Mouse (Mus musculus) forelimb bud, embryonic 11.5 days (tissue): ENCODE data around the gene Dido1.

Experiments used
- DNase-seq: peaks from one replicate; pipeline ENCODE4 v3.0.0-alpha.2; 2012; ENCODE audit warnings: low read depth, low spot score

The Dido1 gene

GRCm38 (mm10) chr2:180689841-180690240, 20.0 kb downstream of the Dido1 start:
- no peak for DNase-seq

GRCm38 (mm10) chr2:180684031-180684430, 25.8 kb downstream of the Dido1 start:
- no peak for DNase-seq

GRCm38 (mm10) chr2:180683524-180683923, 26.3 kb downstream of the Dido1 start:
- DNase-seq: no peak

GRCm38 (mm10) chr2:180681225-180681624, 28.6 kb downstream of the Dido1 start:
- DNase-seq: no peak

- peak; percentile 56 for DNase-seq
Measured at GRCm38 (mm10) chr2:180678609-180679140, 31.1 kb downstream of the Dido1 start.

GRCm38 (mm10) chr2:180676706-180677105, 33.1 kb downstream of the Dido1 start:
- no peak for DNase-seq

- DNase-seq: no peak
Measured at GRCm38 (mm10) chr2:180662008-180662407, 47.8 kb downstream of the Dido1 start.

GRCm38 (mm10) chr2:180660521-180660920, 49.3 kb downstream of the Dido1 start:
- DNase-seq: no peak

- DNase-seq: no peak
Measured at GRCm38 (mm10) chr2:180659353-180660150, 50.2 kb downstream of the Dido1 start.

GRCm38 (mm10) chr2:180658381-180658780, 51.4 kb downstream of the Dido1 start:
- DNase-seq: no peak

GRCm38 (mm10) chr2:180657394-180658013, 52.3 kb downstream of the Dido1 start:
- peak; percentile 83 for DNase-seq

GRCm38 (mm10) chr2:180655150-180655549, 54.6 kb downstream of the Dido1 start:
- no peak for DNase-seq

GRCm38 (mm10) chr2:180654666-180655065, 55.1 kb downstream of the Dido1 start:
- no peak for DNase-seq

- no peak for DNase-seq
Measured at GRCm38 (mm10) chr2:180646841-180647240, 63.0 kb downstream of the Dido1 start.

GRCm38 (mm10) chr2:180643626-180644025, 66.2 kb downstream of the Dido1 start:
- no peak for DNase-seq

GRCm38 (mm10) chr2:180642555-180643260, 67.1 kb downstream of the Dido1 start, which contains the start of gene Tcfl5:
Gene Tcfl5 (minus strand): TSS chr2:180642708.
- no peak for DNase-seq

GRCm38 (mm10) chr2:180641576-180642554, 67.9 kb downstream of the Dido1 start:
- DNase-seq: no peak

- no peak for DNase-seq
Measured at GRCm38 (mm10) chr2:180611882-180612281, 97.9 kb downstream of the Dido1 start.

- no peak for DNase-seq
Measured at GRCm38 (mm10) chr2:180610283-180610682, 99.5 kb downstream of the Dido1 start.
